Mouse (Mus musculus) bone marrow, adult 2 months (tissue): ENCODE results near the gene Tspan9.

Experiments used
- CTCF ChIP-seq: fragments of 200-500 bp; IDR thresholded peaks from 2 replicates; pipeline ENCODE4 v1.5.1; 2011; ENCODE audit warnings: low read length, control low read depth; ENCODE audit not compliant: control insufficient read depth, insufficient read depth
- POLR2A ChIP-seq: fragments of 200-500 bp; IDR thresholded peaks from 2 replicates; pipeline ENCODE4 v1.6.1; 2011; ENCODE audit warnings: low read depth, mild to moderate bottlenecking, control low read depth, low read length, borderline replicate concordance; ENCODE audit not compliant: control insufficient read depth

- TF ChIP-seq POLR2A (no peak), CTCF (no peak)
Measured at GRCm38 (mm10) chr6:128092621-128093020, 50.8 kb downstream of the Tspan9 start.
